Mouse (Mus musculus): ENCODE results near the gene Chrna3.

DNA sequence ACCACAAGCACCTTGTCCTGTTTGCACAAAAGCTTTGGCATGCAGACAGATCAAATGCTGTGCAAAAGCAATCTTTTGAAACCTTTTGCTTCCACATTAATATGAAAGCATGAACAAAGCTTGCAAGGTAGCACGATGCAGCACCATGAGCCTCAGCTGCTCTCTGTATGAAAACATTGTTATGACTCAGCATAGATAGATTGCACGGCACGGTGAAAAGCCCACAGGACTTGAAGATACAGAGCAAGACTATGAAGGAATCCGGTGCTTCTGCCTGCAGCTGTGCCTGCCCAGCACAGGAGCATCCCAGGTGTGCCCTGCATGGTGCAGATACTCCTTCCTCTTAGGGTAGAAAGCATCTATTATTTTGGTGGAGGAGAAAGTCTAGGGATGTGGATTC, 22.8 kb downstream of the Chrna3 start:
- TF ChIP-seq POLR2A (IDR thresholded peaks at IDR 0.05; ENCODE audit: low read depth, low read length), result no peak
- TF ChIP-seq CTCF (conservative IDR thresholded peaks at IDR 0.05; ENCODE audit: insufficient read depth, insufficient read length, low read depth, low read length), result no peak
